Mouse (Mus musculus): ENCODE data around the gene G2e3. TPM values are rescaled to one million over a fixed set of nuclear protein-coding genes. Genes with fewer than 3 reads are reported as not detected.

Gene G2e3
- polyA plus RNA-seq, 1 experiment from 2014 or later, result 33.7 TPM

GRCm38 (mm10) chr12:51399871-51400270, 52.0 kb downstream of the G2e3 start:
- Histone ChIP-seq H3K36me3 (peaks cover 78% of the 10 kb centered on the region), H3K9me3 (replicated peaks) (no peaks in the 10 kb centered on the region), H3K4me3 (replicated peaks) (no peak overlapping the region), H3K27ac (no peak overlapping the region), H3K27me3 (no peaks in the 10 kb centered on the region), H3K4me1 (no peaks in the 10 kb centered on the region), H3K9ac (no peak overlapping the region), H3K4me2 (no peak overlapping the region)
- no peak for ATAC-seq (replicated peaks; ENCODE audit: low FRiP score)
- WGBS, result 94% methylated on average over 6 of the region's 6 CpGs

- ATAC-seq (replicated peaks; ENCODE audit: low FRiP score), result no peak
- 73% methylated on average over 5 of the region's 5 CpGs for WGBS
- Histone ChIP-seq H3K27me3 (no peaks in the 10 kb centered on the region), H3K4me1 (no peaks in the 10 kb centered on the region), H3K36me3 (peaks cover 73% of the 10 kb centered on the region), H3K27ac (no peak overlapping the region), H3K9ac (no peak overlapping the region), H3K4me2 (no peak overlapping the region), H3K4me3 (replicated peaks) (no peak overlapping the region), H3K9me3 (replicated peaks) (no peaks in the 10 kb centered on the region)
Observed at GRCm38 (mm10) chr12:51402060-51402698, 54.3 kb downstream of the G2e3 start.

GRCm38 (mm10) chr12:51403987-51404586, 56.2 kb downstream of the G2e3 start:
- H3K27ac ChIP-seq, result no peak overlapping the region
- no peak for ATAC-seq (replicated peaks; ENCODE audit: low FRiP score)
- no peak overlapping the region for H3K9ac ChIP-seq
- no peak overlapping the region for H3K4me2 ChIP-seq
- H3K4me3 ChIP-seq (replicated peaks), result no peak overlapping the region
- H3K27me3 ChIP-seq, result no peaks in the 10 kb centered on the region
- no peaks in the 10 kb centered on the region for H3K9me3 ChIP-seq (replicated peaks)
- H3K4me1 ChIP-seq, result no peaks in the 10 kb centered on the region
- H3K36me3 ChIP-seq, result peaks cover 75% of the 10 kb centered on the region
- 71% methylated on average over 4 of the region's 4 CpGs for WGBS

- Histone ChIP-seq H3K27me3 (no peaks in the 10 kb centered on the region), H3K36me3 (peaks cover 66% of the 10 kb centered on the region), H3K4me3 (replicated peaks) (no peak overlapping the region), H3K9me3 (replicated peaks) (no peaks in the 10 kb centered on the region), H3K9ac (no peak overlapping the region), H3K4me1 (no peaks in the 10 kb centered on the region), H3K27ac (no peak overlapping the region), H3K4me2 (no peak overlapping the region)
- WGBS, result 82% methylated on average over 4 of the region's 4 CpGs
- no peak for ATAC-seq (replicated peaks; ENCODE audit: low FRiP score)
Observed at GRCm38 (mm10) chr12:51411362-51411761, 63.5 kb downstream of the G2e3 start.

Other genes starting within 250 kb of the G2e3 start
- 83.0 and 85.4 TPM in 2 replicates for gene Scfd1, start 29.4 kb downstream of the G2e3 start, polyA plus RNA-seq (2015; fragmentation: Nextera tagmentation; extraction: Ambion mirVana)
- 1.4 and 1.5 TPM in 2 replicates for gene Coch, start 245.3 kb downstream of the G2e3 start, polyA plus RNA-seq (2015; fragmentation: Nextera tagmentation; extraction: Ambion mirVana)

Data from kidney, embryonic 15.5 days (tissue).